Mouse (Mus musculus): ENCODE measurements at regions not wholly inside any gene's neighbourhood (a gene's known extent, or its start where the extent isn't known, plus 50 kb on each side); places are given as distances from the start of the nearest gene placed in this dataset.

DNA sequence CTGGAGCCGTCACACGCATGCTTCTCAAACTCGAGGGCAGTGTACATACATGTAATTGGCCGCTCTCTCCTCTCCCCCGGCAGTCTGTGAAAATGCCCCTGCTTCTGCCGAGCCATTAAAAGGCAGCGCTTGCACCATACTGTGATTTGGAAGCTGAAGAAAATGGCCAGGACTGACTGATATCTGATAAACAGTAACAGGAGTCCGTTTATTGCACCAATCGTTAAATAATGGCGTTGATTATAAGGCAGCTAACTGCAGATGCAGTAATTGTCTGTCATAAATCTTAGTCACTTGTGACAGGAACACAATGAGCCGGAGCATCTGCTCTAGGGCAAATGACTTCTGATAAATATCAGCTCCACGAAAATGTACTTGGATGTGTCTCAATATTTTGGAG lies 185.3 kb upstream of the Dnajc19 start:
- TF ChIP-seq CTCF (IDR thresholded peaks at IDR 0.05; ENCODE audit: low read depth): no peak
- no peak for TF ChIP-seq EP300 (optimal IDR thresholded peaks at IDR 0.05)

All from stomach, postnatal 0 days (tissue).